Mouse (Mus musculus) G1E (cell line): ENCODE data around the gene St7.

ENCODE experiments used
- CTCF ChIP-seq: IDR thresholded peaks from 2 replicates; pipeline ENCODE4 v1.5.1; 2012; ENCODE audit warnings: low read depth, low read length, inconsistent platforms, mixed read lengths
- GATA1 ChIP-seq: IDR thresholded peaks from 2 replicates; pipeline ENCODE4 v1.6.1; 2012; ENCODE audit warnings: borderline replicate concordance, low read length, inconsistent platforms, mixed read lengths
- POLR2AphosphoS5 ChIP-seq: IDR thresholded peaks from 2 replicates; pipeline ENCODE4 v1.6.1; 2012; ENCODE audit warnings: low read depth, low read length, inconsistent platforms; ENCODE audit not compliant: insufficient replicate concordance
- TAL1 ChIP-seq: conservative IDR thresholded peaks from 2 replicates; pipeline ENCODE4 v1.6.1; 2012; ENCODE audit warnings: low read depth, low read length, inconsistent platforms, mixed read lengths

GRCm38 (mm10) chr6:17727241-17727640, 34.5 kb downstream of the St7 start:
- TF ChIP-seq CTCF (no peak), POLR2AphosphoS5 (no peak), TAL1 (no peak), GATA1 (no peak)
